Mouse (Mus musculus): ENCODE measurements around the gene Scarb2. TPM values are rescaled to one million over a fixed set of nuclear protein-coding genes. Genes with fewer than 3 reads are reported as not detected.
A peak's percentile ranks its signal among the peaks of the same experiment; 100 is the strongest.

Scarb2 gene
- total RNA-seq, 1 experiment = 39.0 TPM

- Histone ChIP-seq H3K4me1 (ENCODE audit: control insufficient read depth in 2 of 2, insufficient read depth in 2 of 2, low read length in 2 of 2, poor library complexity in 1 of 2) (peaks cover 0 to 4% of the 10 kb centered on the region in 2 experiments; a peak in 1 of 4 replicates), H3K9ac (ENCODE audit: insufficient read depth, low read depth, low read length, poor library complexity, severe bottlenecking) (no peak overlapping the region), H3K9me3 (ENCODE audit: control insufficient read depth, insufficient read depth, low read depth, low read length) (no peaks in the 10 kb centered on the region), H3K4me3 (ENCODE audit: insufficient read depth in 1 of 2, low read depth in 1 of 2, low read length in 2 of 2, poor library complexity in 1 of 2, severe bottlenecking in 1 of 2) (no peak overlapping the region), H3K36me3 (ENCODE audit: control insufficient read depth, insufficient read depth, low read length, poor library complexity, severe bottlenecking) (peaks cover 4% of the 10 kb centered on the region; the same call in 1 of the 2 replicates), H3K27ac (ENCODE audit: insufficient read depth, low read depth, low read length, poor library complexity, severe bottlenecking) (no peak overlapping the region)
- in situ Hi-C loops (cut with MboI; ENCODE audit: low sequenced_read_pairs in 2 of 2, unreplicated experiment in 2 of 2) = no loop called here
- DNase-seq (ENCODE audit: low read depth, low spot score) = no peak
- TF ChIP-seq ZNF384 (IDR thresholded peaks at IDR 0.05; ENCODE audit: low read depth, low read length) (no peak), MAFK (IDR thresholded peaks at IDR 0.05; ENCODE audit: insufficient read depth, low read depth, low read length) (no peak), ZC3H11A (IDR thresholded peaks at IDR 0.05; ENCODE audit: borderline replicate concordance, low read depth, low read length) (no peak), HCFC1 (IDR thresholded peaks at IDR 0.05; ENCODE audit: borderline replicate concordance, insufficient read depth, low read length) (no peak), CHD2 (IDR thresholded peaks at IDR 0.05; ENCODE audit: low read depth, low read length) (no peak)
Observed at GRCm38 (mm10) chr5:92469201-92470130, 37.2 kb downstream of the Scarb2 start.

- no peaks in the 10 kb centered on the region for H3K9me3 ChIP-seq (ENCODE audit: control insufficient read depth, insufficient read depth, low read depth, low read length)
- peak overlapping the region in 1 of 2 experiments; percentile 30; a peak in 1 of 4 replicates for H3K4me3 ChIP-seq (ENCODE audit: insufficient read depth in 1 of 2, low read depth in 1 of 2, low read length in 2 of 2, poor library complexity in 1 of 2, severe bottlenecking in 1 of 2)
- no peak for DNase-seq (ENCODE audit: low read depth, low spot score)
- no peak overlapping the region for H3K27ac ChIP-seq (ENCODE audit: insufficient read depth, low read depth, low read length, poor library complexity, severe bottlenecking)
- TF ChIP-seq CHD2 (IDR thresholded peaks at IDR 0.05; ENCODE audit: low read depth, low read length) (no peak), ZC3H11A (IDR thresholded peaks at IDR 0.05; ENCODE audit: borderline replicate concordance, low read depth, low read length) (no peak), HCFC1 (IDR thresholded peaks at IDR 0.05; ENCODE audit: borderline replicate concordance, insufficient read depth, low read length) (no peak), ZNF384 (IDR thresholded peaks at IDR 0.05; ENCODE audit: low read depth, low read length) (no peak), MAFK (IDR thresholded peaks at IDR 0.05; ENCODE audit: insufficient read depth, low read depth, low read length) (no peak)
- no peak overlapping the region for H3K9ac ChIP-seq (ENCODE audit: insufficient read depth, low read depth, low read length, poor library complexity, severe bottlenecking)
- in situ Hi-C loops (cut with MboI; ENCODE audit: low sequenced_read_pairs in 2 of 2, unreplicated experiment in 2 of 2) = no loop called here
- peaks cover 4% of the 10 kb centered on the region; the same call in 1 of the 2 replicates for H3K36me3 ChIP-seq (ENCODE audit: control insufficient read depth, insufficient read depth, low read length, poor library complexity, severe bottlenecking)
- H3K4me1 ChIP-seq (ENCODE audit: control insufficient read depth in 2 of 2, insufficient read depth in 2 of 2, low read length in 2 of 2, poor library complexity in 1 of 2) = peaks cover 0 to 4% of the 10 kb centered on the region in 2 experiments; a peak in 1 of 4 replicates
Observed at GRCm38 (mm10) chr5:92468234-92468633, 38.4 kb downstream of the Scarb2 start.

GRCm38 (mm10) chr5:92467102-92467766, 39.4 kb downstream of the Scarb2 start:
- Histone ChIP-seq H3K9me3 (ENCODE audit: control insufficient read depth, insufficient read depth, low read depth, low read length) (no peaks in the 10 kb centered on the region), H3K36me3 (ENCODE audit: control insufficient read depth, insufficient read depth, low read length, poor library complexity, severe bottlenecking) (peaks cover 4% of the 10 kb centered on the region; the same call in 1 of the 2 replicates), H3K4me1 (ENCODE audit: control insufficient read depth in 2 of 2, insufficient read depth in 2 of 2, low read length in 2 of 2, poor library complexity in 1 of 2) (peaks cover 0 to 4% of the 10 kb centered on the region in 2 experiments; a peak in 1 of 4 replicates), H3K9ac (ENCODE audit: insufficient read depth, low read depth, low read length, poor library complexity, severe bottlenecking) (no peak overlapping the region), H3K27ac (ENCODE audit: insufficient read depth, low read depth, low read length, poor library complexity, severe bottlenecking) (no peak overlapping the region), H3K4me3 (ENCODE audit: insufficient read depth in 1 of 2, low read depth in 1 of 2, low read length in 2 of 2, poor library complexity in 1 of 2, severe bottlenecking in 1 of 2) (no peak overlapping the region)
- TF ChIP-seq ZNF384 (IDR thresholded peaks at IDR 0.05; ENCODE audit: low read depth, low read length) = no peak
- no peak for TF ChIP-seq HCFC1 (IDR thresholded peaks at IDR 0.05; ENCODE audit: borderline replicate concordance, insufficient read depth, low read length)
- TF ChIP-seq CHD2 (IDR thresholded peaks at IDR 0.05; ENCODE audit: low read depth, low read length) = no peak
- no peak for TF ChIP-seq ZC3H11A (IDR thresholded peaks at IDR 0.05; ENCODE audit: borderline replicate concordance, low read depth, low read length)
- no peak for TF ChIP-seq MAFK (IDR thresholded peaks at IDR 0.05; ENCODE audit: insufficient read depth, low read depth, low read length)
- in situ Hi-C loops (cut with MboI; ENCODE audit: low sequenced_read_pairs in 2 of 2, unreplicated experiment in 2 of 2) = no loop called here
- no peak for DNase-seq (ENCODE audit: low read depth, low spot score)

GRCm38 (mm10) chr5:92465511-92465910, 41.1 kb downstream of the Scarb2 start:
- Histone ChIP-seq H3K4me1 (ENCODE audit: control insufficient read depth in 2 of 2, insufficient read depth in 2 of 2, low read length in 2 of 2, poor library complexity in 1 of 2) (peaks cover 0 to 4% of the 10 kb centered on the region in 2 experiments; a peak in 1 of 4 replicates), H3K9me3 (ENCODE audit: control insufficient read depth, insufficient read depth, low read depth, low read length) (no peaks in the 10 kb centered on the region), H3K36me3 (ENCODE audit: control insufficient read depth, insufficient read depth, low read length, poor library complexity, severe bottlenecking) (peaks cover 5% of the 10 kb centered on the region), H3K9ac (ENCODE audit: insufficient read depth, low read depth, low read length, poor library complexity, severe bottlenecking) (no peak overlapping the region), H3K4me3 (ENCODE audit: insufficient read depth in 1 of 2, low read depth in 1 of 2, low read length in 2 of 2, poor library complexity in 1 of 2, severe bottlenecking in 1 of 2) (no peak overlapping the region), H3K27ac (ENCODE audit: insufficient read depth, low read depth, low read length, poor library complexity, severe bottlenecking) (no peak overlapping the region)
- in situ Hi-C loops (cut with MboI; ENCODE audit: low sequenced_read_pairs in 2 of 2, unreplicated experiment in 2 of 2) = no loop called here
- TF ChIP-seq MAFK (IDR thresholded peaks at IDR 0.05; ENCODE audit: insufficient read depth, low read depth, low read length) (no peak), ZNF384 (IDR thresholded peaks at IDR 0.05; ENCODE audit: low read depth, low read length) (no peak), ZC3H11A (IDR thresholded peaks at IDR 0.05; ENCODE audit: borderline replicate concordance, low read depth, low read length) (no peak), HCFC1 (IDR thresholded peaks at IDR 0.05; ENCODE audit: borderline replicate concordance, insufficient read depth, low read length) (no peak), CHD2 (IDR thresholded peaks at IDR 0.05; ENCODE audit: low read depth, low read length) (no peak)
- no peak for DNase-seq (ENCODE audit: low read depth, low spot score)

All from ES-E14 (cell line).